Mouse (Mus musculus) forebrain, embryonic 13.5 days (tissue): ENCODE data around the gene Borcs6. TPM values are rescaled to one million over a fixed set of nuclear protein-coding genes. Genes with fewer than 3 reads are reported as not detected.

Experiments
- ATAC-seq: fragments of 200-750 bp; cut with Nextera tagmentation; 2 replicates; pipeline ENCODE4 v1.8.0; 2017
- H3K27ac ChIP-seq: fragments of 300-500 bp; sonication (generic); 2 replicates; pipeline ENCODE4 v1.5.1; 2015; ENCODE audit warnings: inconsistent platforms, mild to moderate bottlenecking, moderate library complexity
- H3K27me3 ChIP-seq: fragments of 300-500 bp; sonication (generic); 2 replicates; pipeline ENCODE4 v1.6.1; 2015; ENCODE audit warnings: mild to moderate bottlenecking, inconsistent platforms
- H3K36me3 ChIP-seq: fragments of 300-500 bp; sonication (generic); 2 replicates; pipeline ENCODE4 v1.6.1; 2015; ENCODE audit warnings: mild to moderate bottlenecking, inconsistent platforms; ENCODE audit not compliant: poor library complexity, severe bottlenecking
- H3K4me1 ChIP-seq: fragments of 300-500 bp; sonication (generic); 2 replicates; pipeline ENCODE4 v1.6.1; 2015; ENCODE audit warnings: inconsistent platforms
- H3K4me2 ChIP-seq: fragments of 300-500 bp; sonication (generic); 2 replicates; pipeline ENCODE4 v1.6.1; 2015; ENCODE audit warnings: inconsistent platforms, mild to moderate bottlenecking, moderate library complexity
- H3K4me3 ChIP-seq: fragments of 300-500 bp; sonication (generic); 2 replicates; pipeline ENCODE4 v1.5.1; 2015; ENCODE audit warnings: mild to moderate bottlenecking, inconsistent platforms
- H3K9ac ChIP-seq: fragments of 300-500 bp; sonication (generic); 2 replicates; pipeline ENCODE4 v1.6.1; 2015; ENCODE audit warnings: mild to moderate bottlenecking, inconsistent platforms
- H3K9me3 ChIP-seq: fragments of 300-500 bp; sonication (generic); replicated peaks from 2 replicates; pipeline ENCODE4 v1.6.1; 2016; ENCODE audit warnings: inconsistent platforms
- WGBS: fragments of 180-500 bp; shearing (Covaris S2); methylation state at CpG from one replicate; pipeline ENCODE4 v1.1.7; 2015; 5-methylcytosine and 5-hydroxymethylcytosine counted together
- polyA plus RNA-seq: library from polyadenylated mRNA; unstranded; fragments of >200 nt; fragmentation: Nextera tagmentation; extraction: Ambion mirVana; gene quantifications from 2 replicates; pipeline ENCODE4 v1.2.1, GENCODE M21; 2015

Gene Borcs6
- polyA plus RNA-seq, 1 experiment from 2014 or later: 6.6 TPM

DNA sequence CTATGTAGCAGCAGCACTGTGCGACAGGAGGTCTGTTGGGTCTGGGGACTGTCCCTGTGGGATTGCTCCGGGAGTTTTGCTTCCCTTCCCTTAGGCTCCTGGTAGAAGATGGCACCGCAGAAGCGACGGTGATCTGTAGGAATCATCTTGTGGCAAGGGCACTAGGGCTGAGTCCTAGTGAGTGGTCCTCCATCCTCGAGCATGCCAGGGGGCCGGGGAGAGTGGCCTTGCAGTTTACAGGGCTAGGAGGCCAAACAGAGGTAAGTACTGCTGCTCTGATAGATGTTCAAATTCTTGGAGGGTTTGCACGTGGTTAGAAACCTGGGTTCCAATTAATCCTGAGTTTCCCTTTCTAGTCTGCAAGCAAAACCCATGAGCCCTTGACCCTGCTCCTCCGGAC lies 24.1 kb upstream of the Borcs6 start:
- Histone ChIP-seq H3K27ac (peak overlapping the region; percentile 58), H3K4me1 (peaks cover 33% of the 10 kb centered on the region), H3K27me3 (no peaks in the 10 kb centered on the region), H3K9ac (peak overlapping the region; percentile 34), H3K4me2 (peak overlapping the region; percentile 57), H3K36me3 (peaks cover 53% of the 10 kb centered on the region), H3K4me3 (peak overlapping the region; percentile 61; the same call in 1 of the 2 replicates), H3K9me3 (no peaks in the 10 kb centered on the region)
- WGBS: 73% methylated on average over 9 of the region's 9 CpGs
- no peak for ATAC-seq

- Histone ChIP-seq H3K4me2 (peak overlapping the region; percentile 57), H3K27ac (peak overlapping the region; percentile 58), H3K27me3 (no peaks in the 10 kb centered on the region), H3K9ac (peak overlapping the region; percentile 34), H3K9me3 (no peaks in the 10 kb centered on the region), H3K4me1 (peaks cover 33% of the 10 kb centered on the region), H3K36me3 (peaks cover 49% of the 10 kb centered on the region), H3K4me3 (peak overlapping the region; percentile 61)
- 6% methylated on average over 8 of the region's 8 CpGs for WGBS
- peak; percentile 19; the same call in 1 of the 2 replicates for ATAC-seq
These were observed 23.7 kb upstream of the Borcs6 start for GRCm38 (mm10) chr11:69035849-69036248.

GRCm38 (mm10) chr11:69036486-69037230 lies 22.9 kb upstream of the Borcs6 start:
- WGBS: 9% methylated on average over 20 of the region's 20 CpGs
- peak; percentile 25; the same call in 1 of the 2 replicates for ATAC-seq

DNA sequence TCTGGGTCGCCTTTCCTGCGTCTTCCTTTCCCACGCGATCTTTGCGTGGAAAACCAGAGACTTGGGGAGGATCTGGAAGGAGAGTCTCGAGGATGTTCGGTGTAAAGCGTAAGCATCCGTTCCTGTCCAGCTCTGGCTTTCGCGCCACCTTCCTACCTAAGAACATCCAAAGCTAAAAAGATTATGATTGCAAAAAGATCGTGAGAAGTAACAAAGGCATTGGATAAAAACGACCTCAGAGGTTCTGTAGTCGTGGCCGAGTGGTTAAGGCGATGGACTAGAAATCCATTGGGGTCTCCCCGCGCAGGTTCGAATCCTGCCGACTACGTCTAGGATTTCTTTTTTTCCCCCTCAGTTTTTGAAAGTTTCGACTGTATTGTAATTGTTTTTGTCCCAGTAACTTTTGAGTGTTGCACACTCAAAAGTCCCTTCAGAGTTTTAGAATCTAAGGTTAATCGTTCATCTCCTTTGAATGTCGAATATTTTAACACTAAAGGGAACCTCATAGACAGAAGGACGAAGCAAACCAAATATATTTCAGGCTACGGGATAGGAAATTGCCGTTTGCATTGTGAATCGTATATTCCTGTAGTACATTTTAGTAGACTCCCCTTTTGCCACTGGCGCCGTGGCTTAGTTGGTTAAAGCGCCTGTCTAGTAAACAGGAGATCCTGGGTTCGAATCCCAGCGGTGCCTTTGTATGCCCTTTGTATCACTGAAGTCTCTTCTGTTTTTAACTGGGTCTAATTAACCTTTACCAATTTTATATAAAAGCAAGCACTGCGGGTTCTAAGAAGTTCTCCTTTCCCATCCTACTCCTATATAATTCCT lies 22.1 kb upstream of the Borcs6 start:
- Histone ChIP-seq H3K4me1 (peaks cover 33% of the 10 kb centered on the region), H3K4me2 (peak overlapping the region; percentile 57), H3K9me3 (no peaks in the 10 kb centered on the region), H3K27ac (peak overlapping the region; percentile 79), H3K4me3 (peak overlapping the region; percentile 61), H3K27me3 (no peaks in the 10 kb centered on the region), H3K9ac (peak overlapping the region; percentile 75), H3K36me3 (peaks cover 35% of the 10 kb centered on the region)
- WGBS: under 1% methylated on average over 34 of the region's 34 CpGs
- ATAC-seq: no peak

More at GRCm38 (mm10) chr11:69036486-69037230, 22.9 kb upstream of the Borcs6 start:
- Histone ChIP-seq H3K27me3 (no peaks in the 10 kb centered on the region), H3K36me3 (peaks cover 41% of the 10 kb centered on the region), H3K4me1 (peaks cover 33% of the 10 kb centered on the region), H3K27ac (peak overlapping the region; percentile 79), H3K4me2 (peak overlapping the region; percentile 57), H3K4me3 (peak overlapping the region; percentile 61), H3K9me3 (no peaks in the 10 kb centered on the region), H3K9ac (peak overlapping the region; percentile 75)

DNA sequence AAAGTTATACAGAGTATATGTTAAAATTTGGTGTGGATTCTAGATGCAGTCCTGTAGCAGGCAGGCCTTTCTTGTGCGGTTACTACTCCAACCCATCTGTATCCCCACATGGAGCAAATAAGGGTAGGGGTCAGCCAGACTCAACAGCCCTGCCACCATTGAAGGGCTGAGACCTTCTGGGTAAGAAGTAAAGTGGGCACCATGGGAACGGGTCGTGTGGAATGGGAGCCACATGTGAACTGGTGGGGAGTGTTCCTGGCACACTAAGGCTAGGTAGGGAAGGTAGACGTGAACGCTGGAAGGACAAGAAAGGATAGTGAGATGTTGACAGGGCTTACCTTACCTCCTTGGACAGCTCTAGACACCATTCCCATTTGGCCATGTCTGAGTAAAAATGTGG lies 21.3 kb upstream of the Borcs6 start:
- WGBS: 81% methylated on average over 5 of the region's 5 CpGs
- ATAC-seq: no peak
- H3K4me3 ChIP-seq: no peak overlapping the region
- peaks cover 28% of the 10 kb centered on the region for H3K36me3 ChIP-seq
- no peak overlapping the region for H3K9ac ChIP-seq
- H3K4me1 ChIP-seq: peaks cover 33% of the 10 kb centered on the region
- H3K4me2 ChIP-seq: no peak overlapping the region
- no peaks in the 10 kb centered on the region for H3K9me3 ChIP-seq
- H3K27ac ChIP-seq: no peak overlapping the region
- H3K27me3 ChIP-seq: no peaks in the 10 kb centered on the region

- Histone ChIP-seq H3K9me3 (no peaks in the 10 kb centered on the region), H3K27ac (peak within 1 kb of the TSS; percentile 85), H3K4me3 (peak within 1 kb of the TSS; percentile 77), H3K36me3 (peaks cover 27% of the 10 kb centered on the region), H3K4me2 (peak within 1 kb of the TSS; percentile 93), H3K9ac (peak within 1 kb of the TSS; percentile 80), H3K4me1 (peaks cover 42% of the 10 kb centered on the region), H3K27me3 (no peaks in the 10 kb centered on the region)
- peak; percentile 77 for ATAC-seq
- 1% methylated on average over 54 of the region's 54 CpGs for WGBS
These were observed 13.8 kb upstream of the Borcs6 start, which contains the start of gene Aurkb for GRCm38 (mm10) chr11:69045531-69046394. Aurkb (plus strand) TSS chr11:69045647.

- WGBS: 13% methylated on average over 9 of the region's 9 CpGs
- peaks cover 44% of the 10 kb centered on the region for H3K4me1 ChIP-seq
- peak overlapping the region; percentile 93 for H3K4me2 ChIP-seq
- peak overlapping the region; percentile 80 for H3K9ac ChIP-seq
- no peaks in the 10 kb centered on the region for H3K27me3 ChIP-seq
- peak overlapping the region; percentile 85; the same call in 1 of the 2 replicates for H3K27ac ChIP-seq
- no peak for ATAC-seq
- H3K4me3 ChIP-seq: peak overlapping the region; percentile 77
- H3K9me3 ChIP-seq: no peaks in the 10 kb centered on the region
- peaks cover 32% of the 10 kb centered on the region for H3K36me3 ChIP-seq
These were observed 13.1 kb upstream of the Borcs6 start for GRCm38 (mm10) chr11:69046395-69046774.

DNA sequence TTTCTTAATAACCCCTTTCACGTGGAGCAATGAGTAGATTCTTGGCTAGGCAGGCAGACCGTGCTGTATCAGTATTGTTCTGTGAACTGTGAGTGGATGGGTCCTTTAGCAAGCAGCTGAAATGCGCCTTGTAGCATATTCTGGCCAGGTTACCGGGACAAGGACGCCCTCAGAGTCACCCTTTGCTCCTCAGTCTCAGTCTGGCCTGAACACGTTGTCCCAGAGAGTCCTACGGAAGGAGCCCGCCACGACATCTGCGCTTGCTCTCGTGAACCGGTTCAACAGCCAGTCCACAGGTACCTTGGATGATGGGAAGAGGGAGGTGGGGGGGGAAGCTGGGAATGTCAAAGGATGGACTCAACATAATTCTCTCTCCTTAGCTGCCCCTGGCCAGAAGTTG lies 11.9 kb upstream of the Borcs6 start:
- peak overlapping the region; percentile 93 for H3K4me2 ChIP-seq
- peaks cover 44% of the 10 kb centered on the region for H3K4me1 ChIP-seq
- H3K27me3 ChIP-seq: no peaks in the 10 kb centered on the region
- 83% methylated on average over 12 of the region's 12 CpGs for WGBS
- ATAC-seq: no peak
- no peaks in the 10 kb centered on the region for H3K9me3 ChIP-seq
- peak overlapping the region; percentile 26 for H3K9ac ChIP-seq
- peak overlapping the region; percentile 77 for H3K4me3 ChIP-seq
- H3K27ac ChIP-seq: no peak overlapping the region
- H3K36me3 ChIP-seq: peaks cover 37% of the 10 kb centered on the region

DNA sequence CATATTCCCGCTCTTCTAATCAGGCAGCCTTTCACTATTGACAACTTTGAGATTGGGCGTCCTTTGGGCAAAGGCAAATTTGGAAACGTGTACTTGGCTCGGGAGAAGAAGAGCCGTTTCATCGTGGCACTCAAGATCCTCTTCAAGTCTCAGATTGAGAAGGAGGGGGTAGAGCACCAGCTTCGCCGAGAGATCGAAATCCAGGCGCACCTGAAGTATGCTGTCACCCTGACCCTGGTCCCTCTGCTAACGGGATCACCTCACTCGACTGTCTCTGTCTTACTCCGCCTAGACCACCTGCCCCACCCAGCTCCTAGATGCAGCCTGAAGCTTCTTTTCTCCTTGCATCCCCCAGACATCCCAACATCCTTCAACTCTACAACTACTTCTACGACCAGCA lies 11.4 kb upstream of the Borcs6 start:
- Histone ChIP-seq H3K4me1 (peaks cover 44% of the 10 kb centered on the region), H3K9ac (peak overlapping the region; percentile 26; the same call in 1 of the 2 replicates), H3K36me3 (peaks cover 43% of the 10 kb centered on the region), H3K27ac (no peak overlapping the region), H3K9me3 (no peaks in the 10 kb centered on the region), H3K4me2 (peak overlapping the region; percentile 93), H3K4me3 (no peak overlapping the region), H3K27me3 (no peaks in the 10 kb centered on the region)
- no peak for ATAC-seq
- 94% methylated on average over 14 of the region's 14 CpGs for WGBS

GRCm38 (mm10) chr11:69050748-69051147 lies 8.8 kb upstream of the Borcs6 start:
- H3K36me3 ChIP-seq: peaks cover 55% of the 10 kb centered on the region
- ATAC-seq: no peak
- no peak overlapping the region for H3K9ac ChIP-seq

DNA sequence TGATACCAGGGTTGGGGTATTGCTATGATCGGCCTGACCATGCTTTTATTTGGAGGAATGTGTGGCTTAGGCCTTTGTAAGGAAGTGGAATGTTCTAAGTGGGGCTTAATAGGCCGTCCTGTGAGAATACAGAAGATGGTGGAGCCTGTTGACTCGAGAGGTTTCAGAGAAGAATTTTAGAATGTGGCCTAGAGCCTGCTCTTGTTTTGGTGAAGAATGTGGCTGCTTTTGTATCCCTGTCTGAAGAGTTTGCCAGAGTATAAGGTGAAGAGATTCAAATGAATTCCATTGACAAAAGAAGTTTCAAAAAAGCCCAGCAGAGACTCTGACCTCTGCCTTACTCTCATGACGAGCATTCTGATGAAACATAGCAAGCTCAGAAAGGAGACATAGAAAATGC lies 7.7 kb upstream of the Borcs6 start:
- H3K27ac ChIP-seq: no peak overlapping the region
- 53% methylated on average over 4 of the region's 4 CpGs for WGBS
- H3K4me2 ChIP-seq: no peak overlapping the region
- ATAC-seq: no peak
- peaks cover 32% of the 10 kb centered on the region for H3K4me1 ChIP-seq
- no peak overlapping the region for H3K9ac ChIP-seq
- peaks cover 55% of the 10 kb centered on the region for H3K36me3 ChIP-seq
- no peaks in the 10 kb centered on the region for H3K27me3 ChIP-seq
- H3K4me3 ChIP-seq: no peak overlapping the region
- no peaks in the 10 kb centered on the region for H3K9me3 ChIP-seq

More at GRCm38 (mm10) chr11:69050748-69051147, 8.8 kb upstream of the Borcs6 start:
- 84% methylated on average over 8 of the region's 8 CpGs for WGBS
- Histone ChIP-seq H3K4me1 (peaks cover 42% of the 10 kb centered on the region), H3K27ac (no peak overlapping the region), H3K4me2 (no peak overlapping the region; the same call in 1 of the 2 replicates), H3K9me3 (no peaks in the 10 kb centered on the region), H3K4me3 (no peak overlapping the region), H3K27me3 (no peaks in the 10 kb centered on the region)
